ENCODE assay signal across 22 mouse cellular contexts in genomic region chr11:32361774-32362173, GRCm38 (mm10). TPM values are rescaled to one million over a fixed set of nuclear protein-coding genes. Genes with fewer than 3 reads are reported as not detected.
"Had no signal": no experiment of that assay in that cellular context is flagged by ENCODE, and none has a peak within 500 bp of the region (broad histone marks: within the 10 kb centered on the region; RNA-seq: fewer than 3 reads in every experiment).

No protein-coding gene starts in this region.

- H3K9me3 ChIP-seq: heart, embryonic 12.5 days; intestine, embryonic 15.5 days; limb, embryonic 13.5 days; limb, embryonic 15.5 days; liver, embryonic 12.5 days had no signal

- H3K4me3 ChIP-seq: heart, adult 2 months; heart, embryonic 12.5 days; intestine, embryonic 15.5 days; layer of hippocampus, adult 2 months; limb, embryonic 13.5 days; limb, embryonic 15.5 days; liver, embryonic 12.5 days had no signal

- H3K27ac ChIP-seq: heart, adult 2 months; hindbrain, embryonic 14.5 days; intestine, embryonic 15.5 days; limb, embryonic 13.5 days; limb, embryonic 15.5 days; liver, embryonic 12.5 days; liver, embryonic 14.5 days had no signal

- DNase-seq: heart, adult 2 months; heart, postnatal 10 days; heart, postnatal 4 days; kidney, adult 18-20 months; kidney, adult 8-10 months; kidney, postnatal 10 days; kidney, postnatal 25 days; kidney, postnatal 4 days; layer of hippocampus, postnatal 36 days; left cerebral cortex, postnatal 4 days; lung, adult 18-20 months had no signal

- ATAC-seq: hindbrain, embryonic 16.5 days; inflammation-experienced regulatory T-cells, adult 6 months; intestine, embryonic 15.5 days; intestine, postnatal 0 days; liver, embryonic 12.5 days had no signal

- H3K4me2 ChIP-seq: heart, embryonic 12.5 days; hindbrain, embryonic 14.5 days; intestine, embryonic 15.5 days; limb, embryonic 13.5 days; limb, embryonic 15.5 days; liver, embryonic 12.5 days had no signal

- H3K36me3 ChIP-seq: heart, embryonic 12.5 days; intestine, embryonic 15.5 days; liver, embryonic 12.5 days had no signal

- H3K9ac ChIP-seq: heart, embryonic 12.5 days; hindbrain, embryonic 14.5 days; intestine, embryonic 15.5 days; limb, embryonic 13.5 days; limb, embryonic 15.5 days; liver, embryonic 12.5 days; liver, embryonic 14.5 days had no signal

- H3K27me3 ChIP-seq: heart, embryonic 12.5 days; intestine, embryonic 15.5 days; limb, embryonic 13.5 days; limb, embryonic 15.5 days; liver, embryonic 12.5 days had no signal

RNA-seq across cellular contexts. Expression of gene Sh3pxd2b, which starts 14.2 kb away (rescaled TPM):
- polyA plus RNA-seq: inflammation-experienced regulatory T-cells, adult 6 months had no signal
